Mouse (Mus musculus): ENCODE measurements around the gene Insm1. TPM values are rescaled to one million over a fixed set of nuclear protein-coding genes. Genes with fewer than 3 reads are reported as not detected.

Gene Insm1
- polyA plus RNA-seq (2021; fragmentation: Nextera tagmentation) = 0.38 TPM in 2 replicates
- long read RNA-seq, experiment 1 = 0 reads
- long read RNA-seq, experiment 2, partial matches to known transcripts = 0 of 3 reads
- long read RNA-seq, experiment 2, other reads (novel, unspliced or antisense) = 0 of 3 reads

DNA sequence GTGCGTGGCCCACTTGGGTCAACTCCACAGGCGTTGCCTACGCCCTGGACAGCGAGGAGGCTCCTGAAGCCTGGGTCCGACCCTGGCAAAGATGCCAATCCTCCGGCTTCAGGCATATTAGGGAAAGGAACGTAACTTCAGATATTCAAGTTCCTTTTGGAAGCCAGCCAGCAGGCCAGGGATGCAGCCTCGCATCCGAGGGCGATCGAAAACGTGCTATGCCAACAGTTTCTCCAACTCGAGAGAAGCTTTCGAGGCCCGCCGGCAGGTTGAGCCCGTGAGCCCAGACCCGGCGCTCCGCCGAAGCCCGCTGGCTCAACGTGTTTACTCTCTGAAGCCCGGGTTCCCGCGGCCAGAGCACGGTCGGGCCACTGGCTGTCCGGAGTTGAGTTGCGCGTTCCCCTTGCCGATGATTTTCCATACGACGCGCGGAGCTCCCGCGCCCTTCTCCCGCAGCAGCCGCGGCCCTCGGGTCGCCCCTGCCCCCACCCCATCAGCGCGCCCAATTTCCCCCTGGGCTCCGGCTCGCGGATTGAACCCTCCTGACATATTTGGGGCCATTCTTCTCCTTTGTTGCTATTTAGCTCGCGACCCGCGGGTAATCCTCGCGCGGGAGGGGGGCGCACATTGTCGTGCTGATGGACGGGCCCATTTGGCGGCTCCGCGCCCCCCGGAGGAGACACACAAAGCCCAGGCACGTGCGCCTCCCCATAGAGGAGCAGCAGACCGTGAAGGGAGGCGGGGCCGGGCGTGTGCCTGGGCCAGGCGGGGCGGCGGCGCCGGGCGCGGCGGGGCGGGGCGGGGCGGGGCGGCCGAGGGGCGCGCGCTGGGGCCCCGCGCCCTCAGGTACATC is at the start of gene Insm1:
TSS of gene Insm1 (plus strand) at position 846 of the 853 bp plus-strand sequence.

All from layer of hippocampus, adult 6 months (tissue).